ENCODE assay signal across 23 mouse cellular contexts in genomic region chr16:90953147-90953546, GRCm38 (mm10). TPM values are rescaled to one million over a fixed set of nuclear protein-coding genes. Genes with fewer than 3 reads are reported as not detected.
A peak's percentile ranks its signal among the peaks of the same experiment; 100 is the strongest.
DNase-seq lines count a peak whose midpoint lies in the region; ATAC-seq and TF ChIP-seq lines count a peak whose summit lies in the region.
"Had no signal": no experiment of that assay in that cellular context is flagged by ENCODE, and none has a peak within 500 bp of the region (broad histone marks: within the 10 kb centered on the region; RNA-seq: fewer than 3 reads in every experiment).

No protein-coding gene starts in this region.

- no peaks in the 10 kb centered on the region for H3K9me3 ChIP-seq in heart, embryonic 12.5 days (replicated peaks)
- H3K9me3 ChIP-seq in hindbrain, postnatal 0 days (ENCODE audit: low read length): no peaks in the 10 kb centered on the region
- H3K9me3 ChIP-seq: G1E had no signal

- no peak for TF ChIP-seq CTCF in hindbrain, postnatal 0 days (IDR thresholded peaks at IDR 0.05; ENCODE audit: low read depth)

- H3K9ac ChIP-seq in heart, embryonic 12.5 days: no peak overlapping the region
- no peak overlapping the region for H3K9ac ChIP-seq in hindbrain, postnatal 0 days (replicated peaks; ENCODE audit: low read length)

- 81% methylated on average over 9 of the region's 9 CpGs for WGBS in heart, embryonic 12.5 days
- 95% methylated on average over 9 of the region's 9 CpGs for WGBS in hindbrain, postnatal 0 days

- peaks cover 17% of the 10 kb centered on the region for H3K4me1 ChIP-seq in heart, embryonic 12.5 days (replicated peaks)
- H3K4me1 ChIP-seq in hindbrain, postnatal 0 days (ENCODE audit: insufficient read depth, low read length): no peaks in the 10 kb centered on the region

- no peak overlapping the region for H3K4me3 ChIP-seq in heart, embryonic 12.5 days
- no peak overlapping the region for H3K4me3 ChIP-seq in hindbrain, postnatal 0 days (ENCODE audit: low read length)

- H3K27ac ChIP-seq in heart, embryonic 12.5 days (ENCODE audit: poor library complexity, severe bottlenecking): no peak overlapping the region
- no peak overlapping the region for H3K27ac ChIP-seq in hindbrain, postnatal 0 days

- intact Hi-C loops in left cerebral cortex, postnatal 14 days (cut with DNase I): no loop called here

- peak; percentile 66 for ATAC-seq in frontal cortex, adult (ENCODE audit: low TSS enrichment)
- no peak for ATAC-seq in heart, embryonic 12.5 days (ENCODE audit: insufficient number of reproducible peaks, low FRiP score)
- ATAC-seq in hematopoietic stem cell, adult 5-6 weeks (replicated peaks in 1 of 2; ENCODE audit: insufficient read depth in 1 of 2, low FRiP score in 2 of 2, low TSS enrichment in 1 of 2, low read depth in 1 of 2, poor library complexity in 2 of 2, severe bottlenecking in 2 of 2): peak; percentile 7 to 36; a peak in 1 of 4 replicates
- no peak for ATAC-seq in hindbrain, postnatal 0 days
- ATAC-seq: activated CD4-positive, CD25-positive, alpha-beta regulatory T cell, adult 4 months; CD4-positive, CD25-positive, alpha-beta regulatory T cell, adult 4 months; Patski had no signal

- DNase-seq in frontal cortex, postnatal 25 days (ENCODE audit: low spot score in 2 of 2): no peak
- DNase-seq in heart, adult 11 months: peak; percentile 72
- peak; percentile 27 for DNase-seq in brain, adult 2 months (ENCODE audit: low read depth, low spot score)
- DNase-seq in left cerebral cortex, postnatal 14 days (ENCODE audit: low spot score in 2 of 2): no peak
- no peak for DNase-seq in hindbrain, postnatal 0 days (ENCODE audit: low spot score)
- DNase-seq: adrenal gland, adult 2 months; adrenal gland, adult 8-10 months; adrenal gland, postnatal 10 days; adrenal gland, postnatal 14 days; adrenal gland, postnatal 25 days; adrenal gland, postnatal 36 days; B cell, adult 2 months; cerebellum, adult 11 months; cerebellum, adult 11-12 months; cerebellum, adult 18-20 months had no signal

- no peak overlapping the region for H3K4me2 ChIP-seq in heart, embryonic 12.5 days
- H3K4me2 ChIP-seq in hindbrain, postnatal 0 days (ENCODE audit: low read depth, low read length): no peak overlapping the region

- peaks cover 35% of the 10 kb centered on the region for H3K36me3 ChIP-seq in heart, embryonic 12.5 days
- peaks cover 42% of the 10 kb centered on the region for H3K36me3 ChIP-seq in hindbrain, postnatal 0 days (ENCODE audit: insufficient read depth, low read length)

- no peaks in the 10 kb centered on the region for H3K27me3 ChIP-seq in heart, embryonic 12.5 days (replicated peaks)
- no peaks in the 10 kb centered on the region for H3K27me3 ChIP-seq in hindbrain, postnatal 0 days (ENCODE audit: insufficient read depth, low read length)
- H3K27me3 ChIP-seq: CH12.LX, Patski had no signal

RNA-seq across cellular contexts. Expression of gene Cfap298, which starts 18.2 kb away (rescaled TPM):
- polyA plus RNA-seq in heart, embryonic 12.5 days (2016; fragmentation: Nextera tagmentation; extraction: Ambion mirVana): 49.0 and 50.4 TPM in 2 replicates
- total RNA-seq in hematopoietic stem cell, adult 5-6 weeks (2017): 54.6 and 80.8 TPM in 2 replicates
- total RNA-seq in left cerebral cortex, postnatal 14 days (2021): 10 to 100 TPM; 34.2 to 38.7 TPM
- total RNA-seq in hindbrain, postnatal 0 days (2014; rRNA removed): 12.1 and 16.8 TPM in 2 replicates
- 61.1 and 67.2 TPM in 2 replicates for polyA plus RNA-seq in hindbrain, postnatal 0 days (2015; fragmentation: Nextera tagmentation; extraction: Ambion mirVana)

RNA-seq across cellular contexts. Expression of gene Synj1, which starts 58.0 kb away (rescaled TPM):
- polyA plus RNA-seq in heart, embryonic 12.5 days (2016; fragmentation: Nextera tagmentation; extraction: Ambion mirVana): 14.9 and 18.3 TPM in 2 replicates
- total RNA-seq in hematopoietic stem cell, adult 5-6 weeks (2017): 29.6 and 37.5 TPM in 2 replicates
- 100 to 1,000 TPM; 270 to 273 TPM for total RNA-seq in left cerebral cortex, postnatal 14 days (2021)
- total RNA-seq in hindbrain, postnatal 0 days (2014; rRNA removed): 47.9 and 58.1 TPM in 2 replicates
- polyA plus RNA-seq in hindbrain, postnatal 0 days (2015; fragmentation: Nextera tagmentation; extraction: Ambion mirVana): 42.4 and 50.5 TPM in 2 replicates

Comparison
In these comparisons a context has a peak if more than half of its experiments do, and no peak if none do; other contexts are left out.
1. ATAC-seq: peak in frontal cortex, adult (single experiment) and hematopoietic stem cell, adult 5-6 weeks (2 of 2); none in heart, embryonic 12.5 days (single experiment) and hindbrain, postnatal 0 days (single experiment).
2. DNase-seq: peak in heart, adult 11 months (single experiment) and brain, adult 2 months (single experiment); none in frontal cortex, postnatal 25 days (0 of 2), left cerebral cortex, postnatal 14 days (0 of 2) and hindbrain, postnatal 0 days (single experiment).